Mouse (Mus musculus): Measurements from ENCODE around the gene Tcn2. TPM values are rescaled to one million over a fixed set of nuclear protein-coding genes. Genes with fewer than 3 reads are reported as not detected.
"Not testable (repeated sequence)": the region's sequence is repeated elsewhere in the genome, so short reads cannot be mapped to it uniquely, and the experiment has no call there.

Tcn2 gene
- polyA plus RNA-seq (2012; rRNA removed), result 33.2 and 39.2 TPM in 2 replicates

GRCm38 (mm10) chr11:3931511-3932211 is at the start of gene Tcn2:
Tcn2 (minus strand) TSS chr11:3932159.
- DNase-seq (ENCODE audit: extremely low spot score in 1 of 2, low spot score in 1 of 2), result peak in 1 of 2 experiments; percentile 66

GRCm38 (mm10) chr11:3981536-3981935 is 49.6 kb upstream of the Tcn2 start:
- DNase-seq (ENCODE audit: extremely low spot score in 1 of 2, low spot score in 1 of 2), result no peak

GRCm38 (mm10) chr11:3978421-3978820 is 46.5 kb upstream of the Tcn2 start:
- DNase-seq (ENCODE audit: extremely low spot score in 1 of 2, low spot score in 1 of 2), result no peak

GRCm38 (mm10) chr11:3976678-3977077 is 44.7 kb upstream of the Tcn2 start, which contains the start of gene 4930556J24Rik:
4930556J24Rik (minus strand) TSS chr11:3976778.
- no peak for DNase-seq (ENCODE audit: extremely low spot score in 1 of 2, low spot score in 1 of 2)

- DNase-seq (ENCODE audit: extremely low spot score in 1 of 2, low spot score in 1 of 2), result no peak
Observed at GRCm38 (mm10) chr11:3974311-3974710, 42.4 kb upstream of the Tcn2 start.

- DNase-seq (ENCODE audit: extremely low spot score in 1 of 2, low spot score in 1 of 2), result no peak
Observed at GRCm38 (mm10) chr11:3973081-3973480, 41.1 kb upstream of the Tcn2 start.

- no peak for DNase-seq (ENCODE audit: extremely low spot score in 1 of 2, low spot score in 1 of 2)
Observed at GRCm38 (mm10) chr11:3970361-3970760, 38.4 kb upstream of the Tcn2 start.

GRCm38 (mm10) chr11:3969837-3970236 is 37.9 kb upstream of the Tcn2 start:
- peak in 1 of 2 experiments; percentile 29 for DNase-seq (ENCODE audit: extremely low spot score in 1 of 2, low spot score in 1 of 2)

GRCm38 (mm10) chr11:3964416-3965172 is 32.6 kb upstream of the Tcn2 start:
- no peak for DNase-seq (ENCODE audit: extremely low spot score in 1 of 2, low spot score in 1 of 2)

- peak; percentile 69 to 91 for DNase-seq (ENCODE audit: extremely low spot score in 1 of 2, low spot score in 1 of 2)
Observed at GRCm38 (mm10) chr11:3963610-3964415, 31.9 kb upstream of the Tcn2 start, which contains the start of gene Pes1. Pes1 (plus strand) TSS chr11:3963975.

GRCm38 (mm10) chr11:3963155-3963554 is 31.2 kb upstream of the Tcn2 start:
- no peak for DNase-seq (ENCODE audit: extremely low spot score in 1 of 2, low spot score in 1 of 2)

- no peak for DNase-seq (ENCODE audit: extremely low spot score in 1 of 2, low spot score in 1 of 2)
Observed at GRCm38 (mm10) chr11:3961761-3962160, 29.8 kb upstream of the Tcn2 start.

GRCm38 (mm10) chr11:3960901-3961300 is 28.9 kb upstream of the Tcn2 start:
- DNase-seq (ENCODE audit: extremely low spot score in 1 of 2, low spot score in 1 of 2), result no peak

- not testable (repeated sequence) for DNase-seq (ENCODE audit: extremely low spot score in 1 of 2, low spot score in 1 of 2)
Observed at GRCm38 (mm10) chr11:3955371-3955770, 23.4 kb upstream of the Tcn2 start.

GRCm38 (mm10) chr11:3954876-3955275 is 22.9 kb upstream of the Tcn2 start:
- DNase-seq (ENCODE audit: extremely low spot score in 1 of 2, low spot score in 1 of 2), result not testable (repeated sequence)

- DNase-seq (ENCODE audit: extremely low spot score in 1 of 2, low spot score in 1 of 2), result no peak
Observed at GRCm38 (mm10) chr11:3946386-3946785, 14.4 kb upstream of the Tcn2 start.

GRCm38 (mm10) chr11:3941371-3941770 is 9.4 kb upstream of the Tcn2 start:
- DNase-seq (ENCODE audit: extremely low spot score in 1 of 2, low spot score in 1 of 2), result no peak

GRCm38 (mm10) chr11:3937321-3937874 is 5.4 kb upstream of the Tcn2 start:
- no peak for DNase-seq (ENCODE audit: extremely low spot score in 1 of 2, low spot score in 1 of 2)

GRCm38 (mm10) chr11:3936318-3936717 is 4.4 kb upstream of the Tcn2 start:
- no peak for DNase-seq (ENCODE audit: extremely low spot score in 1 of 2, low spot score in 1 of 2)

- no peak for DNase-seq (ENCODE audit: extremely low spot score in 1 of 2, low spot score in 1 of 2)
Observed at GRCm38 (mm10) chr11:3935135-3935534, 3.2 kb upstream of the Tcn2 start.
